Mouse (Mus musculus) CD4-positive, CD25-positive, alpha-beta regulatory T cell, adult 4 months (primary cell): ENCODE measurements around the gene AY358078. TPM values are rescaled to one million over a fixed set of nuclear protein-coding genes. Genes with fewer than 3 reads are reported as not detected.
A peak's percentile ranks its signal among the peaks of the same experiment; 100 is the strongest.
"Not testable (repeated sequence)": the region's sequence is repeated elsewhere in the genome, so short reads cannot be mapped to it uniquely, and the experiment has no call there.

Source experiments
- ATAC-seq: one replicate; pipeline ENCODE4 v1.8.0; 2017
- polyA plus RNA-seq, 2 experiments: library from polyadenylated mRNA; unstranded; fragments of 100-300 nt; shearing (Covaris generic); gene quantifications; one replicate each; pipeline ENCODE4 v1.2.1; 2017

Gene AY358078
- polyA plus RNA-seq: not detected

GRCm38 (mm10) chr14:51799746-51800145 lies at the start of gene AY358078:
AY358078 (plus strand) TSS chr14:51800046.
- ATAC-seq: no peak

- ATAC-seq: no peak
These were observed 43.9 kb upstream of the AY358078 start for GRCm38 (mm10) chr14:51755944-51756343.

- peak; percentile 39 for ATAC-seq
These were observed 28.5 kb upstream of the AY358078 start for GRCm38 (mm10) chr14:51771378-51771777.

GRCm38 (mm10) chr14:51773490-51773889 lies 26.4 kb upstream of the AY358078 start, which contains the start of gene Ang4:
Ang4 (minus strand) TSS chr14:51773590.
- no peak for ATAC-seq

GRCm38 (mm10) chr14:51777791-51778190 lies 22.1 kb upstream of the AY358078 start:
- no peak for ATAC-seq

- no peak for ATAC-seq
These were observed 20.9 kb upstream of the AY358078 start for GRCm38 (mm10) chr14:51778865-51779481.

GRCm38 (mm10) chr14:51786335-51786734 lies 13.5 kb upstream of the AY358078 start:
- ATAC-seq: no peak

- no peak for ATAC-seq
These were observed 12.8 kb upstream of the AY358078 start for GRCm38 (mm10) chr14:51787061-51787460.

- ATAC-seq: no peak
These were observed 10.7 kb upstream of the AY358078 start for GRCm38 (mm10) chr14:51789196-51789595.

GRCm38 (mm10) chr14:51794106-51794505 lies 5.7 kb upstream of the AY358078 start:
- ATAC-seq: no peak

GRCm38 (mm10) chr14:51826625-51827024 lies 26.8 kb downstream of the AY358078 start:
- peak; percentile 62 for ATAC-seq

GRCm38 (mm10) chr14:51827842-51828241 lies 28.0 kb downstream of the AY358078 start:
- ATAC-seq: peak; percentile 60

GRCm38 (mm10) chr14:51829188-51829587 lies 29.3 kb downstream of the AY358078 start:
- ATAC-seq: no peak

GRCm38 (mm10) chr14:51838480-51838879 lies 38.6 kb downstream of the AY358078 start:
- ATAC-seq: not testable (repeated sequence)

- ATAC-seq: peak; percentile 33
These were observed 42.4 kb downstream of the AY358078 start for GRCm38 (mm10) chr14:51842250-51842649.

- ATAC-seq: peak; percentile 94
These were observed 42.9 kb downstream of the AY358078 start for GRCm38 (mm10) chr14:51842781-51843180.

- ATAC-seq: no peak
These were observed 44.0 kb downstream of the AY358078 start for GRCm38 (mm10) chr14:51843882-51844281.

GRCm38 (mm10) chr14:51846566-51846965 lies 46.7 kb downstream of the AY358078 start:
- ATAC-seq: no peak

GRCm38 (mm10) chr14:51851006-51851405 lies 51.2 kb downstream of the AY358078 start:
- not testable (repeated sequence) for ATAC-seq

GRCm38 (mm10) chr14:51853399-51853798 lies 53.6 kb downstream of the AY358078 start, which contains the start of gene Ear6:
Ear6 (plus strand) TSS chr14:51853699.
- ATAC-seq: no peak

- not testable (repeated sequence) for ATAC-seq
These were observed 55.4 kb downstream of the AY358078 start for GRCm38 (mm10) chr14:51855280-51855679.

- not testable (repeated sequence) for ATAC-seq
These were observed 63.8 kb downstream of the AY358078 start for GRCm38 (mm10) chr14:51863603-51864002.

GRCm38 (mm10) chr14:51870756-51871155 lies 70.9 kb downstream of the AY358078 start:
- ATAC-seq: peak; percentile 26

GRCm38 (mm10) chr14:51871741-51872140 lies 71.9 kb downstream of the AY358078 start:
- ATAC-seq: no peak
